Mouse (Mus musculus): ENCODE measurements around the gene Vps37b.

DNA sequence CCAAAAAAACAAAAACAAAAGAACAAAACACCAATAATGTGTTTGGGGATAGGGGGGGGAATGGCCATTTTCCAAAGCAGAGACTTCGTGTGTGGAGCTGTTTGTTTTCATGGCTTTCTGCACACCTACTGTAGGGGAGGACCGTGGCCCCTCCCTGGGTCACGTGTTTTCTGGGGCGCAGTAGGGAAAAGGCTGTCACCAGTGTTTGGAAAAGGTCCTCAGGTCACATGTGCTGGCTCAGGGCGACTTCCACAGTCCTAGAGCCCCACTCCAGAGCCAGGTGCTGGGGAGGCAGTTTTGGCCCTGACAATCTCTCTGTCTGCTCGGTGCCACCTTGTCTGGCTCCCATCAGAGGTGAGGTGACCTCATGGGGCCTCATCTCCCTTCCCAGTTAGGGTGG is 36.7 kb downstream of the Vps37b start:
- TF ChIP-seq POLR2A (IDR thresholded peaks at IDR 0.05; ENCODE audit: low read depth, low read length) = no peak
- TF ChIP-seq CTCF (conservative IDR thresholded peaks at IDR 0.05; ENCODE audit: insufficient read depth, insufficient read length, low read depth, low read length) = no peak

Measured in kidney, adult 2 months (tissue).